Mouse (Mus musculus) embryonic facial prominence, embryonic 15.5 days (tissue): ENCODE data around the gene Crip2. TPM values are rescaled to one million over a fixed set of nuclear protein-coding genes. Genes with fewer than 3 reads are reported as not detected.
A peak's percentile ranks its signal among the peaks of the same experiment; 100 is the strongest.

Source experiments
- ATAC-seq: fragments of 200-750 bp; cut with Nextera tagmentation; 2 replicates; pipeline ENCODE4 v1.8.0; 2017; ENCODE audit warnings: low read depth, moderate TSS enrichment; ENCODE audit not compliant: insufficient number of reproducible peaks, low FRiP score, low TSS enrichment
- H3K27ac ChIP-seq: fragments of 300-500 bp; sonication (generic); replicated peaks from 2 replicates; pipeline ENCODE4 v1.5.1; 2015; ENCODE audit warnings: mild to moderate bottlenecking, inconsistent platforms
- H3K27me3 ChIP-seq: fragments of 300-500 bp; sonication (generic); 2 replicates; pipeline ENCODE4 v1.6.1; 2015; ENCODE audit warnings: inconsistent platforms
- H3K36me3 ChIP-seq: fragments of 300-500 bp; sonication (generic); 2 replicates; pipeline ENCODE4 v1.6.1; 2015; ENCODE audit warnings: mild to moderate bottlenecking, inconsistent platforms
- H3K4me1 ChIP-seq: fragments of 300-500 bp; sonication (generic); 2 replicates; pipeline ENCODE4 v1.6.1; 2015; ENCODE audit warnings: inconsistent platforms
- H3K4me2 ChIP-seq: fragments of 300-500 bp; sonication (generic); replicated peaks from 2 replicates; pipeline ENCODE4 v1.6.1; 2015; ENCODE audit warnings: mild to moderate bottlenecking, inconsistent platforms
- H3K4me3 ChIP-seq: fragments of 300-500 bp; sonication (generic); replicated peaks from 2 replicates; pipeline ENCODE4 v1.5.1; 2015; ENCODE audit warnings: mild to moderate bottlenecking, inconsistent platforms
- H3K9ac ChIP-seq: fragments of 300-500 bp; sonication (generic); 2 replicates; pipeline ENCODE4 v1.6.1; 2015; ENCODE audit warnings: inconsistent platforms
- H3K9me3 ChIP-seq: fragments of 300-500 bp; sonication (generic); replicated peaks from 2 replicates; pipeline ENCODE4 v1.6.1; 2016; ENCODE audit warnings: inconsistent platforms
- WGBS: fragments of 180-500 bp; shearing (Covaris S2); methylation state at CpG from one replicate; pipeline ENCODE4 v1.1.7; 2015; 5-methylcytosine and 5-hydroxymethylcytosine counted together
- polyA plus RNA-seq: library from polyadenylated mRNA; unstranded; fragments of >200 nt; fragmentation: Nextera tagmentation; extraction: Ambion mirVana; gene quantifications from 2 replicates; pipeline ENCODE4 v1.2.1, GENCODE M21; 2015

Gene Crip2
- 150 and 162 TPM in 2 replicates for polyA plus RNA-seq

GRCm38 (mm10) chr12:113139908-113140615 lies at the start of gene Crip2:
Gene Crip2, plus strand, starts transcription at chr12:113140236.
- H3K4me1 ChIP-seq = peaks cover 51% of the 10 kb centered on the region
- H3K27ac ChIP-seq = peak within 1 kb of the TSS; percentile 77
- peak within 1 kb of the TSS; percentile 91 for H3K4me2 ChIP-seq
- under 1% methylated on average over 67 of the region's 68 CpGs for WGBS
- H3K9ac ChIP-seq = peak within 1 kb of the TSS; percentile 44
- H3K9me3 ChIP-seq = no peaks in the 10 kb centered on the region
- peaks cover 33% of the 10 kb centered on the region for H3K36me3 ChIP-seq
- peak within 1 kb of the TSS; percentile 58 for H3K4me3 ChIP-seq
- ATAC-seq = peak; percentile 81
- peaks cover 27% of the 10 kb centered on the region for H3K27me3 ChIP-seq

GRCm38 (mm10) chr12:113097040-113097439 lies 43.0 kb upstream of the Crip2 start:
- H3K9me3 ChIP-seq = no peaks in the 10 kb centered on the region
- no peak overlapping the region for H3K9ac ChIP-seq
- WGBS = 89% methylated on average over 5 of the region's 5 CpGs
- no peak; the same call in 1 of the 2 replicates for ATAC-seq
- H3K27me3 ChIP-seq = no peaks in the 10 kb centered on the region
- no peak overlapping the region for H3K27ac ChIP-seq
- no peaks in the 10 kb centered on the region for H3K36me3 ChIP-seq
- peaks cover 36% of the 10 kb centered on the region for H3K4me1 ChIP-seq
- peak overlapping the region; percentile 87 for H3K4me2 ChIP-seq
- H3K4me3 ChIP-seq = peak overlapping the region; percentile 98

GRCm38 (mm10) chr12:113097749-113098281 lies 42.2 kb upstream of the Crip2 start, which contains the start of gene Mta1:
Gene Mta1, plus strand, starts transcription at chr12:113098278.
- no peaks in the 10 kb centered on the region for H3K9me3 ChIP-seq
- 2% methylated on average over 20 of the region's 53 CpGs for WGBS
- peak within 1 kb of the TSS; percentile 93 for H3K9ac ChIP-seq
- H3K27ac ChIP-seq = peak within 1 kb of the TSS; percentile 82
- H3K4me2 ChIP-seq = peak within 1 kb of the TSS; percentile 87
- H3K36me3 ChIP-seq = peaks cover under 1% of the 10 kb centered on the region; the same call in 1 of the 2 replicates
- no peaks in the 10 kb centered on the region for H3K27me3 ChIP-seq
- peaks cover 43% of the 10 kb centered on the region for H3K4me1 ChIP-seq
- peak within 1 kb of the TSS; percentile 98 for H3K4me3 ChIP-seq
- ATAC-seq = peak; percentile 78

GRCm38 (mm10) chr12:113098530-113099151 lies 41.4 kb upstream of the Crip2 start:
- ATAC-seq = no peak

GRCm38 (mm10) chr12:113099470-113100237 lies 40.4 kb upstream of the Crip2 start:
- peaks cover 45% of the 10 kb centered on the region for H3K4me1 ChIP-seq
- WGBS = 23% methylated on average over 6 of the region's 6 CpGs

More at GRCm38 (mm10) chr12:113098530-113099151, 41.4 kb upstream of the Crip2 start:
- Histone ChIP-seq H3K4me1 (peaks cover 45% of the 10 kb centered on the region), H3K36me3 (peaks cover 3% of the 10 kb centered on the region; the same call in 1 of the 2 replicates), H3K4me3 (peak overlapping the region; percentile 98), H3K9ac (peak overlapping the region; percentile 93), H3K4me2 (peak overlapping the region; percentile 83), H3K9me3 (no peaks in the 10 kb centered on the region), H3K27me3 (no peaks in the 10 kb centered on the region), H3K27ac (peak overlapping the region; percentile 82)
- WGBS = under 1% methylated on average over 52 of the region's 60 CpGs

GRCm38 (mm10) chr12:113100448-113101076 lies 39.5 kb upstream of the Crip2 start:
- Histone ChIP-seq H3K4me1 (peaks cover 45% of the 10 kb centered on the region), H3K27ac (0 out of 2 replicates have a peak overlapping the region, but pooled peaks have one; percentile 2), H3K9ac (no peak overlapping the region), H3K36me3 (peaks cover 5% of the 10 kb centered on the region; the same call in 1 of the 2 replicates), H3K27me3 (no peaks in the 10 kb centered on the region), H3K4me2 (no peak overlapping the region), H3K4me3 (no peak overlapping the region), H3K9me3 (no peaks in the 10 kb centered on the region)
- 71% methylated on average over 5 of the region's 5 CpGs for WGBS
- ATAC-seq = no peak

More at GRCm38 (mm10) chr12:113099470-113100237, 40.4 kb upstream of the Crip2 start:
- peaks cover 3% of the 10 kb centered on the region; the same call in 1 of the 2 replicates for H3K36me3 ChIP-seq
- H3K4me2 ChIP-seq = peak overlapping the region; percentile 83
- peak overlapping the region; percentile 93 for H3K9ac ChIP-seq
- H3K9me3 ChIP-seq = no peaks in the 10 kb centered on the region
- no peak for ATAC-seq
- no peaks in the 10 kb centered on the region for H3K27me3 ChIP-seq
- peak overlapping the region; percentile 82; the same call in 1 of the 2 replicates for H3K27ac ChIP-seq
- H3K4me3 ChIP-seq = peak overlapping the region; percentile 98

- no peaks in the 10 kb centered on the region for H3K9me3 ChIP-seq
- H3K4me2 ChIP-seq = no peak overlapping the region
- no peaks in the 10 kb centered on the region for H3K27me3 ChIP-seq
- H3K4me3 ChIP-seq = no peak overlapping the region
- H3K36me3 ChIP-seq = peaks cover 8% of the 10 kb centered on the region; the same call in 1 of the 2 replicates
- 0 out of 2 replicates have a peak overlapping the region, but pooled peaks have one; percentile 2 for H3K27ac ChIP-seq
- peaks cover 45% of the 10 kb centered on the region for H3K4me1 ChIP-seq
- WGBS = 80% methylated on average over 9 of the region's 9 CpGs
- no peak for ATAC-seq
- no peak overlapping the region for H3K9ac ChIP-seq
Measured at GRCm38 (mm10) chr12:113101251-113101960, 38.6 kb upstream of the Crip2 start.

GRCm38 (mm10) chr12:113102461-113102860 lies 37.6 kb upstream of the Crip2 start:
- Histone ChIP-seq H3K9me3 (no peaks in the 10 kb centered on the region), H3K4me1 (peaks cover 38% of the 10 kb centered on the region), H3K27me3 (no peaks in the 10 kb centered on the region), H3K9ac (no peak overlapping the region; the same call in 1 of the 2 replicates), H3K4me2 (no peak overlapping the region), H3K27ac (no peak overlapping the region), H3K36me3 (peaks cover 8% of the 10 kb centered on the region; the same call in 1 of the 2 replicates), H3K4me3 (no peak overlapping the region)
- 57% methylated on average over 6 of the region's 6 CpGs for WGBS
- ATAC-seq = no peak

DNA sequence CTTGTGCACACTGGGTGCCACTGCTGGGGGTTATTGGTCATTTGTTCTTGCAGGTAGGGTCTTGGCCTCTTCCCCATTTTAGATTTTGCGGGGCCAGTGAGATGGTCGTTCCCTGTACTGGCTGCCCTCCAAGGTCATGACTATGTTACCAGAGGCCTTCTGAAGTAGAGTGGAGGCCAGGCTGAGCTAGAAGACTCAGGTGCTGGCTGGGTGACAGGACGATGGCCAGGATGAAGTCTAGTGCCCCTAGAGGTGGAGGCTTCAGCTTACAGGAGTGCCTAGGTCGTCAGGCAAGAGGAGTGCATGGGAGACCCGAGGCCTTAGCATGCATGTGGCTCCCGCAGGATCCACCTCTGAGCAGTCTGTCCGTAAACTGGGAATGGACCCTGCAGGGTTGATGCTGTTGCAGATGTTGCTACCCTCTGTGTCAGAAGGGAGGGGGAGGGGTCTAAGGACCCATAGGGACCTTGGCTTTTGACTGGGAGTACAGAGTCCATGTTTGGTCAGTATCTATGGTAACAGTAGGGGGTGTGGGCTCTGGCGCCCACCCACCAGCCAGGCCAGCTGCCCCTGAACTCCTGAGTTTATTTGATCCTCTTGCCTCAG lies 36.1 kb upstream of the Crip2 start:
- Histone ChIP-seq H3K9ac (no peak overlapping the region), H3K4me1 (peaks cover 33% of the 10 kb centered on the region), H3K9me3 (no peaks in the 10 kb centered on the region), H3K27ac (no peak overlapping the region), H3K27me3 (no peaks in the 10 kb centered on the region), H3K4me2 (no peak overlapping the region), H3K4me3 (no peak overlapping the region), H3K36me3 (peaks cover 8% of the 10 kb centered on the region; the same call in 1 of the 2 replicates)
- ATAC-seq = no peak
- WGBS = 84% methylated on average over 8 of the region's 8 CpGs
